Mouse (Mus musculus): ENCODE data around the gene Tex37.

DNA sequence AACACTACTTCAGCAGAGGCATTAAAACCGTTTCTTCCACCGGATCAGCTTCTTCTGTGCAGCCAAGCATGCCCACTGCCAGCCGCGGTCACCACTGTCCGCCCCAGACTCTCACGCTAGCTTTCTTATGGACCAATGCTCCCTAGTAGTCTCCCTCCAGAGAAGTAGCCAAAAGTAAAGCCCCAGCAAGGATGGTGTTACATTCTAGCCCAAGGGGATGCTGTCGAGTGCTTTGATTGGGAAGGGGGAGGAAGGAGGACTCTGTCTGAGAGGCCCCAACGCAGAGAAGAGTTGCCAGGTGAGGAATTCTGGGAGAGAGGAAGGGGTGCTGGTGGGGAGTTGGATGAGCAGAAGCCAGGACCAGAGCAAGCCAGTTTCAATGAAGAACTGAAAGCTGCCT is 48.7 kb upstream of the Tex37 start:
- no peak for TF ChIP-seq CTCF (IDR thresholded peaks at IDR 0.05; ENCODE audit: low read depth, low read length)
- TF ChIP-seq POLR2A (IDR thresholded peaks at IDR 0.05; ENCODE audit: borderline replicate concordance, low read depth, low read length), result no peak

Data from bone marrow macrophage, adult 2 months (primary cell).